Mouse (Mus musculus) embryo, embryonic 10.5 days (tissue): Measurements from ENCODE around the gene Ush1g.

ENCODE experiments used
- DNase-seq: peaks from one replicate; pipeline ENCODE4 v3.0.0-alpha.2; 2015; ENCODE audit warnings: low spot score

The Ush1g gene

GRCm38 (mm10) chr11:115329339-115329738 lies 7.5 kb upstream of the Ush1g start:
- DNase-seq = no peak

GRCm38 (mm10) chr11:115326730-115327129 lies 4.9 kb upstream of the Ush1g start:
- DNase-seq = no peak

- no peak for DNase-seq
Measured at GRCm38 (mm10) chr11:115323354-115323753, 1.5 kb upstream of the Ush1g start.

- DNase-seq = no peak
Measured at GRCm38 (mm10) chr11:115319704-115320383, 2.0 kb downstream of the Ush1g start.

GRCm38 (mm10) chr11:115318245-115319027 lies 3.4 kb downstream of the Ush1g start:
- DNase-seq = no peak

GRCm38 (mm10) chr11:115317204-115317603 lies 4.6 kb downstream of the Ush1g start:
- no peak for DNase-seq

GRCm38 (mm10) chr11:115314249-115314648 lies 7.6 kb downstream of the Ush1g start:
- no peak for DNase-seq

GRCm38 (mm10) chr11:115308781-115309180 lies 13.1 kb downstream of the Ush1g start:
- DNase-seq = no peak

GRCm38 (mm10) chr11:115306863-115307262 lies 15.0 kb downstream of the Ush1g start, which contains the start of gene Otop2:
Gene Otop2, plus strand, starts transcription at chr11:115307163.
- DNase-seq = no peak

- no peak for DNase-seq
Measured at GRCm38 (mm10) chr11:115303167-115303566, 18.7 kb downstream of the Ush1g start.

GRCm38 (mm10) chr11:115301351-115301750 lies 20.5 kb downstream of the Ush1g start:
- DNase-seq = no peak

- no peak for DNase-seq
Measured at GRCm38 (mm10) chr11:115300745-115301144, 21.1 kb downstream of the Ush1g start.

- DNase-seq = no peak
Measured at GRCm38 (mm10) chr11:115298160-115298559, 23.7 kb downstream of the Ush1g start.

- peak; percentile 67 for DNase-seq
Measured at GRCm38 (mm10) chr11:115297214-115297826, 24.5 kb downstream of the Ush1g start, which contains the start of gene Fads6. Gene Fads6, minus strand, starts transcription at chr11:115297663.

GRCm38 (mm10) chr11:115296471-115297210 lies 25.2 kb downstream of the Ush1g start:
- DNase-seq = no peak

- no peak for DNase-seq
Measured at GRCm38 (mm10) chr11:115295939-115296338, 25.9 kb downstream of the Ush1g start.

- no peak for DNase-seq
Measured at GRCm38 (mm10) chr11:115292631-115293375, 29.0 kb downstream of the Ush1g start.

GRCm38 (mm10) chr11:115291503-115291902 lies 30.3 kb downstream of the Ush1g start:
- DNase-seq = no peak

- no peak for DNase-seq
Measured at GRCm38 (mm10) chr11:115290919-115291318, 30.9 kb downstream of the Ush1g start.

- no peak for DNase-seq
Measured at GRCm38 (mm10) chr11:115290314-115290713, 31.5 kb downstream of the Ush1g start.

- DNase-seq = no peak
Measured at GRCm38 (mm10) chr11:115289885-115290284, 32.0 kb downstream of the Ush1g start.
